Mouse (Mus musculus) urinary bladder, adult 18-20 months (tissue): ENCODE results near the gene Uri1.

ENCODE experiments used
- DNase-seq, 2 experiments: peaks; one replicate each; pipeline ENCODE4 v3.0.0; 2022; ENCODE audit warnings: low spot score in 2 of 2, mixed read lengths in 2 of 2

Uri1 gene

GRCm38 (mm10) chr7:38023451-38023850, at the start of gene Uri1:
TSS of gene Uri1 (minus strand) at chr7:38023551.
- no peak for DNase-seq

DNA sequence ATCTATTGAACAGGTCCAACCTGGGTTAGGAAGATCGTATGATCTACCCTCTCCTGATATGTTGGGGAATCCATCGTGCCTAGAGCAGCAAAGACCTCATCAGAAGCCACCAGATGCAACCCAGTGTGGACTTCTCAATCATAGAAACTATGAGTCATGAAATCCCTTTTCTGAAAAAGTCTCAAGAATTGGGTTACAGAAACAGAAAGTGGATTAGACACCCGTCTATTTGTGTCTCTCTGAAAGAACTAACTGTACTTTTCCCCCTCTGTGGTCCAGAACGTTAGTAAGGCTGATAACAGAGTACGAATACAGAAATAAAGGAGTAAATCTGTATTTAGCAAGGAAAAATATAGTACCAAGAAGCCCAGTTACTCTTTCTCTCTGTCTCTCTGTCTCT, 47.7 kb upstream of the Uri1 start:
- DNase-seq: no peak

GRCm38 (mm10) chr7:38070663-38071062, 47.3 kb upstream of the Uri1 start:
- DNase-seq: no peak

DNA sequence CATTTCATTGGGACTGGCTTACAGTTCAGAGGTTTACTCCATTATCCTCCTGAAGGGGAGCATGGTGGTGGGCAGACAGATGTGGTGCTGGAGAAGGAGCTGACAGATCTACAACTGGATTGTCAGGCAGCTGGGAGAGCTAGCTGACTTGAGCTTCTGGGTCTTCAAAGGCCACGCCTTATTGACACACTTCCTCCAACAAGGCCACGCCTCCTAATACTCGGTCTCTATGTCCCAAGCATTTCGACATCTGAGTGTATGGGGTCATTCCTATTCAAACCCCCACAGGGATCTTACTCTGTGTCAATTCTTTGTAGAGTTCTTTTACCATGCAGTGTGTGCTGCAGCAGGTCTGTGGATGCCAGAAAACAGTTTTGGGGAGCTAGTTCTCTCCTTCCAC, 41.1 kb upstream of the Uri1 start:
- no peak for DNase-seq

GRCm38 (mm10) chr7:38061060-38061970, 38.0 kb upstream of the Uri1 start:
- peak; percentile 78 to 90 for DNase-seq

GRCm38 (mm10) chr7:38059636-38060330, 36.4 kb upstream of the Uri1 start:
- no peak for DNase-seq

DNA sequence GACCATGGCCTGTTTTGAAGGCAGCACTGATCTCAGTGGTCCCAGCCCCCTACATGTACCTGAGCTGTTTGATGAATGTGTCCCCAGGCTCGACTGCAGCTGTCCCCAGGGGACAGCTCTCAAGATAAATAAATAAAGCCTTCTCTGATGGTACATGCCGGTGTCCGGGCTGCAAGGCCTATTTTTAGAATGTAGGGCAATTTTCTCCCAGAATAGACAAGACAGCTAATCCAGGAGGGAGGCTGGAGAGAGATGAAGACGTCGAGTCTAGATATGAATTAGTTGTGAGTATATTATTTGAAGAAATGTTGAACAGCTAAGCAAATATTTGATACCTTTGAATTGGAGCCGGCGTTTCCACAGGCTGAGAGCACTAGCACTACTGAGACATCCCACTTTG, 35.7 kb upstream of the Uri1 start:
- DNase-seq: no peak

DNA sequence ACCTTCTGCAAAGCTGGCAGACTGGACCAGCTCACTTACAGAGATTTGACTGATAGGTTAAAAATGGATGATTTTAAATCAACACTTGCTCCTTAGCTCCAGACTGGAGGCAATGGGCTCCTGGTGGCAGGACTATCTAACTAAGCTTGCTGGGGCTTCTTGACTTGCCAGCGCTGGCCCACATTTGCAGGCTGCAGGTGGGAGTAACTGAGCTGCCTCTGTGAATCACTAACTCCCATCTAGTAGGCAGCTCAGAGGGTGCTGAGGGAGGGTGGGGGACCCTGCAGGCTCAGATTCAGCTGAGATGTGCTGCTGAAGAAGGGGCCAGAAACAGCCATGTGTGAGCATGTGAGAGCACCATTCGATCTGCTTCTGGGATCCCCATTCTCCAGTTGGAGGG, 32.6 kb upstream of the Uri1 start:
- no peak for DNase-seq

- DNase-seq: no peak
These were observed 30.9 kb upstream of the Uri1 start for GRCm38 (mm10) chr7:38054246-38054645.

GRCm38 (mm10) chr7:38047229-38047628, 23.9 kb upstream of the Uri1 start:
- DNase-seq: no peak

DNA sequence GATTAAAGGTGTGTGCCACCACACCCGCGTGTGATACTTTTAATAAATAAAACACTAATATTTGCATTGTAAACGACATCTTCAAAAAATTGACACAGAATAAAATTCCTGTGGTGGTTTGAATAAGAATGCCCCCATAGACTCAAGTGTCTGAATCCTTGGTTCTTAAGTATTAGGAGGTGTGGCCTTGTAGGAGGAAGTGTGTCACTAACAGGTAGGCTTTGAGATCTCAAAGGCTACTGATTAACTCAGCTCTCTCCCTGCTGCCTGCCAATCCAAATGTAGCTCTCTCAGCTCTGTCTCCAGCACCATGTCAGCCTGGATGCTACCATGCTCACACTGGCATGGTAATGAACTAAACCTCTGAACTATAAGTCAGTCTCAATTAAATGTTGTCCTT, 17.9 kb upstream of the Uri1 start:
- no peak for DNase-seq

DNA sequence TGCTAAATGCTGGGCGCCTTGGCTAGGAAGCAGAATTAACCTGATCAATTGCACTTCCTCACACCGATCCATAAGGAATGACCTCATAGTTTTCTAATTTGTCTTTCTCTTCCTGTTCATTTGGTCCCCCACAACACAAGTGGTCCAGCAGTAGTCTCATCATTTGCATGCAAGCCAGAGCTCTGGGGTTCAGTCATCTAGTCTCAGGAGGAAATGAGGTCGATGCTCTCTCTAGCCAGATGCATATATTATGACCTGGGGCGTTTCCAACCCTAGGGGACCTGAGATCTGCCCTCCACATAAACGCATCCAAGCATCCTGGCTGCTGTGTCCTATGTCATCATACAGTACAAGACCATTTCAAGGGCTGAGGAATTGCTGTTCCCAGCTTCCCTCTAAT, 14.2 kb upstream of the Uri1 start:
- no peak for DNase-seq

DNA sequence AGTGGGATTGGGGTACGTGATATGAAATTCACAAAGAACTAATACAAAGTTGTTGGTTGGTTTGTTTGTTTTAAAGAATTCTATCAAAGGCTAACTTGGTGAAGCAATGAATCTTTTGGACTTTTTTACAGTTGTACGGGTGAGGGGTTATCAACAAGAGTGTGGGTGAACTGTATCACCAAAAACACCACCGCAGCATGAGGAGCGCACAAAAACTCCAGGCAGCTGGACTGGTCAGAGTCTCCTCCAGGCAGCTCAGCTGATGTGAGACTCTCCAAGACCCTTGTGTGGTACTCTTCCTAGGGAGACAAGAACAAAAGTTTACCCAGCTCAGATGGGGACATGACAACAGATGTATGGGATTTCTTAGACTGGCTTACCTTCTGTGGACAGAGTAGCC, 7.8 kb upstream of the Uri1 start:
- no peak for DNase-seq

GRCm38 (mm10) chr7:38030606-38031005, 7.3 kb upstream of the Uri1 start:
- no peak for DNase-seq

DNA sequence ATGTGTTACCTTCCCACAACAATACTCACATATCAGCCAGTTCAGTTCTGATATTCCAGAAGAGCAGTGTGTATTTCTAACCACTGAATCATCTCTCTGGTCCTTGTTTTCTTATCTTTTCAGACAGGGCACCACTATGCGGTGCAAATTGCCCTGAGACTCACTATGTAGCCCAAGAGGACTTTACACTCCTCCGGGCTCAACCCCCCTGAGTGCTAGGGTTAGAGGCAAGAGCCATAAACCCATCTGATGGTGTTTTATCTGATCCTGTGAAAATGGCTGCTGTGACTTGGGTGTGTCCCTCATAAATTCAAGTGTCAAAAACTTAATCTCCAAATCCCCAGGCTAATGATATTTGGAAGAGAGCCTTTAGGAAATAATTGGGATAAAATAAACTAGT, 6.6 kb upstream of the Uri1 start:
- no peak for DNase-seq

DNA sequence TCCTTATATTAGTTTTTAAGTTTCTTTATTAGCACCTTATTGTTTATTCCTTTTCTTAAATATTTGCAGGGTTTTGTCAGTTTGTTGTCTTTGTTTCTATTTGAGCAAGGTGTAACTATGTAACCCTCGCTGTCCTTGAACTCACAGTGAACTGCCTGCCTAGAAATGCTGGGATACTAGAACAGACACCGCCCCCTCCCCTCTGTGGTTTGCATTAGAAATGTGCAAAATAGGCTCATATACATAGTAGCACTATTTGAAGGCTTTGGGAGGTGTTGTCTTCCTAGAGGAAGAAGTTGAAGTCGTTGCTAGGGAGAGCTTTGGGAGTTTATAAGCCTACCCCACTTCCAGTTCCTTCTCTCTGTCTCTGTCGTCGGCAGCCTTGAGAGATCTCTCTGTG, 5.7 kb upstream of the Uri1 start:
- no peak for DNase-seq

DNA sequence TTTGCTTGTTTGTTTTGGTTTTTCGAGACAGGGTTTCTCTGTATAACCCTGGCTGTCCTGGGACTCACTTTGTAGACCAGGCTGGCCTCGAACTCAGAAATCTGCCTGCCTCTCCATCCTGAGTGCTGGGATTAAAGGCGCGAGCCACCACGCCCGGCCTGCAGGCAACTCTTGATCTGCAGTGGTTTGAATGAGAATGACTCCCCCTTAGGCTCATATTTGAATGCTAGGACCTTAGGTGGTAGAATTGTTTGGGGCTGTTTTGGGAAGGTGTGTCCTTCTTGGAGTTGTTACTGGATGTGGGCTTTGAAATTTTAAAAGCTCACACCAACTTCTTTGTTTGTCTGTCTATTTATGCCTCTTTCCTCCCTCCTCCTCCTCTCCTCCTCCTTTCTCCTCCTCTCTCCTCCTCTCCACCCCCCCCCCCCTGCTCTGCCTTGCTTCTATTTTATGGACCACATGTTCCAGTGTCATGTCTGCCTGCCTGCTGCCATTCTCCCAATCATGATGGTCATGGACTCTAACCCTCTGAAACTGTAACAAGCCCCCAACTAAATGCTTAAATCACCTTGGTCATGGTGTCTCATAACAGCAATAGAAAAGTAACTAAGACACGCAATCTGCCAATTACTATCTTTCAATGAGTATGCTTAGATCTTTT, 4.7 kb upstream of the Uri1 start:
- DNase-seq: no peak

DNA sequence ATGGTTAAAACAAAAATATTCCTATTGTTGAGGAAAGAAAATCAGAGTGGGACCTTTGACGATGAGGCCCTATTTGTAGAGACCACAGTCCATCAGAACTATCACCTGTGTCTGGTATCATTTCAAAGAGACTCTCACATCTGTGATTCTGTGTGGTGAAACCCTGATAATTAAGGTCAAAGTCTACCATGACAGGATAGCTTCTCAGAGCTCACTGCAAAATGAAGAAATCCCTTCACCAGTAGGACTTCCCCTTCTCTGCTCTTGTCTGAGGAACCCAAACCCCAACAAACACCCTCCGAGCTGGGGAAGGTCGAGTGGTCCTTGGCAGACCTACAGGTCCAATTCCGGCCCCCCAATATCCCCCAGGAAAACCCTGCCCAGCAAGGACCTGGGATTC, 1.5 kb upstream of the Uri1 start:
- no peak for DNase-seq

DNA sequence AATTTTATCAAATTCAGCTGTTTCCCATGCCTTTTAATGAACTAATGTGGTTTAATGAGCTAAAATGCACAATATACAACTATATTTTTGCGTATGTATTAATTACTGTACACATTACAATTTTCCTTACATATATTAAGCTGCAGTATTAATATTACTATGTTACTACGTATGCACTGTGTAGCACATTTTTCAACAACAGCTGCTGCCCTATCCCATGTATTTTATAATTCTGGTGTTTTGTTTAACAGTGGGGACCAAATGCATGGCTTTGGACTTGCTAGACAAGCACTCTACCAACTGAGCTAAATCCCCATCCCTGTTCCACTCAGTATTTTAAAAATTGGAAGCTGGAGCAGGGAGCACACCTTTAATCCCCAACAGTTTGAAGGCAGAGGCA, 3.6 kb downstream of the Uri1 start:
- no peak for DNase-seq

DNA sequence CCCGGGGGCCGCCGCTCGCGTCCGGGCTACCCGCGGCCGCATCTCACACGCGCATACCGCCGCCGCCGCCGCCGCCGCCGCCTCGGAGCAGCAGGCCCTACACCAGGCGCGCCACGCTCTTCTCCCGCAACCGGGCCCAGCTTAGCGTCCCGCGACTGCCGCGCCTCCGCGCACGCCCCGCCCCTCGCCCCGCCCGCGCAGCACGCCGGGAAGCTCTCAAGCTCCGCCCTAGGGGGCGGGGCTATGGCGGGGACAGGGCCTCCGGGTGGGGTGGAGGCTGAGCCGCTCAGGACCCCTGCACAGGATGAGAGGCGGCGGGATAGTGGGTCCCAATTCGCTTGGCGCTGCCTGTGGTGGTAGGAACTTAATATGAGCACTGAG, 4.0 kb downstream of the Uri1 start:
- DNase-seq: peak in 1 of 2 experiments; percentile 81

DNA sequence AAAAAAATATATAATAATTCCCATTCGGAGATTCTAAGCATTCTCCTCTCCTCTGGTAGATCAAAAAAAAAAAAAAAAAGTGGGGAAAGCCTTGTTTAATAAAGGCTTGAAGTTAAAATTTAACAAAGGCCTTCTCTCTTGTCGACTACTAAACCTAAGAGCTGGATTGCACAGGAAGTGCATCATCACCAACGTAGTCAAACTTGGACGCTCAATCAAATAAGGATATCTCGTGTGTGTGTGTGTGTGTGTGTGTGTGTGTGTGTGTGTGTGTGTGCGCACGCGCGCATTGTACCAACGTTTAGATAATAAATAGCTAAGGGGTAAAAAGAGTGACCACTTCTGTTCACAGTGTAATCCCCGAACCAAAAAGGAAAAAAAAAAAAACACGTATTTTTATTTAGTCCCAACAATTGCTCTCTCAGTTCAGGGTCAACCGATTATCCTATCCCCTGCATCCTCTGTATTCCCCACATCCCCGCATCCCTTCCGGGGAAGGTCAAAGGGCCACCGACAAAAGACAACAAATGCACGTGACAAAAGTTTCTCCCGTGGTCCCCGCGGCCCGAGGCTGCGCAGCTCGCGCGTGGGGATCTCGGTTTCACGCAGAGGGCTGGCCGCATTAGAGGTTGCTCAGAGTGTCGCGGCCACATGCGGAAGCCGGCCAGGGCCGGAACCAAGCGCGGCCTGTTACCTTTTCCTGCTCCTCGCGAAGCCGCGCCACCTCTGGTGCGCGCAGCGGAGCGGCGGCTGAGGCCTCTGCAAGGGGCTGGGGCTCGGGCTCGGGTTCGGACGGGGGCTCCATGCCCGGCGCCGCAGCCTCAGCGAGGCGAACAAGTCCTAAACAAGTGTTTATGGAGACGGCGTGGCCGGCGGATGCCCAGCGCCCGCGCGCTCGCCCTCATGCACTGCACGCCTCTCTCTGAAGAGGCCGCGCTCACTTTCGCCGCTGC, 4.7 kb downstream of the Uri1 start:
- peak; percentile 36 to 86 for DNase-seq

GRCm38 (mm10) chr7:38015356-38015755, 8.0 kb downstream of the Uri1 start:
- no peak for DNase-seq
